Mouse (Mus musculus): ENCODE measurements around the gene Astn1. TPM values are rescaled to one million over a fixed set of nuclear protein-coding genes. Genes with fewer than 3 reads are reported as not detected.
A peak's percentile ranks its signal among the peaks of the same experiment; 100 is the strongest.

The Astn1 gene
- total and polyA plus RNA-seq, 3 experiments, result 0.35 to 0.42 TPM; not detected in 1

DNA sequence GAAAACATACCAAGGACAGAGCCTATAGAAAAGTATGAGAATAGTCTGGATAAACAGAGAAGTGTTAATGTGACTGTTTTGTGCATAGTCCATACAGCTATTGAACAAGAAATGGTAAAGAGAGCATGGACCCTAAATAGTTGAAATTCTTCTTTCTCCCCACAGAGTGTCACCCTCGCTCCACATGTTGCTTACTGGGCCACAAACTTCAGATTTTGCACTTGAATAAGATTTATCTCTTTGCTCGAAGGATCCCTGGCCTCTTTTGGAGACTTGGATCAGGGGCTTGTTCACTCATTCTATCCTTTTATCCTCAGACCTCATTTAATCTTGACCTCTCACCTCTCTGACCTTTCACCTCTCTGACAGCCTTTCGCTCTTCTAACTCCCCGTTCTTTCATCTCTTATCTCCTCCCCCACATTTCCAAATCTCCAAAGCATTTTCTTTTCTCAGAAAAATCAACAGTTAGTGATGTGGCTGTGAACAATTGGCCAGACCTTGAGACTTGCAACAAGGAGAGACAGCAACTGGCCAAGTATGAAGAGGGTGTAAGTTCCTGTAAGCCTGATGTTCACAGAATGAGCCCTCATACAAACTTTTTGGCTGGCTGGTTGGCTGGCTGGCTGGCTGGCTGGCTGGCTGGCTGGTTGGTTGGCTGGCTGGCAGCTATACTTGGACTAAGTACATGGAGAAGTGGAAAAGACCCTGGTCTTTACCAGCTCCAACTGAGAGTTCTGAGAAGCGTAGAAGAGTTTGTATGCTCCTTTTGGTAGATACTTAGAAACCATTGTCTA, 351.4 kb downstream of the Astn1 start (continued):
- 0 out of 2 replicates have a peak, but pooled peaks have one; percentile 34 for TF ChIP-seq NELFE (IDR thresholded peaks at IDR 0.05; ENCODE audit: low read depth, low read length)
- no peak for TF ChIP-seq POLR2A (IDR thresholded peaks at IDR 0.05; ENCODE audit: low read depth, low read length)
- no peak for TF ChIP-seq EP300 (IDR thresholded peaks at IDR 0.05; ENCODE audit: low read length)
- 0 out of 2 replicates have a peak, but pooled peaks have one; percentile 36 for TF ChIP-seq SIN3A (IDR thresholded peaks at IDR 0.05; ENCODE audit: low read length)
- TF ChIP-seq RAD21 (IDR thresholded peaks at IDR 0.05; ENCODE audit: low read depth, low read length), result no peak; the same call in none of the 2 replicates
- TF ChIP-seq JUND (conservative IDR thresholded peaks at IDR 0.05; ENCODE audit: low read depth, low read length), result 0 out of 2 replicates have a peak, but pooled peaks have one; percentile 15
- TF ChIP-seq TBP (conservative IDR thresholded peaks at IDR 0.05; ENCODE audit: low read depth, low read length), result no peak
- no peak for TF ChIP-seq E2F4 (IDR thresholded peaks at IDR 0.05; ENCODE audit: insufficient replicate concordance, low read depth, low read length)
- TF ChIP-seq POLR2AphosphoS2 (IDR thresholded peaks at IDR 0.05; ENCODE audit: low read depth, low read length), result no peak
- no peak for TF ChIP-seq MAFK (IDR thresholded peaks at IDR 0.05; ENCODE audit: insufficient replicate concordance, low read length)
- TF ChIP-seq CHD1 (IDR thresholded peaks at IDR 0.05; ENCODE audit: low read depth, low read length), result no peak
- no peak for TF ChIP-seq ZKSCAN1 (IDR thresholded peaks at IDR 0.05; ENCODE audit: borderline replicate concordance, low read depth, low read length)
- TF ChIP-seq UBTF (IDR thresholded peaks at IDR 0.05; ENCODE audit: low read depth, low read length), result no peak
- 0 out of 2 replicates have a peak, but pooled peaks have one; percentile 29 for TF ChIP-seq ZMIZ1 (IDR thresholded peaks at IDR 0.05; ENCODE audit: low read depth, low read length)

DNA sequence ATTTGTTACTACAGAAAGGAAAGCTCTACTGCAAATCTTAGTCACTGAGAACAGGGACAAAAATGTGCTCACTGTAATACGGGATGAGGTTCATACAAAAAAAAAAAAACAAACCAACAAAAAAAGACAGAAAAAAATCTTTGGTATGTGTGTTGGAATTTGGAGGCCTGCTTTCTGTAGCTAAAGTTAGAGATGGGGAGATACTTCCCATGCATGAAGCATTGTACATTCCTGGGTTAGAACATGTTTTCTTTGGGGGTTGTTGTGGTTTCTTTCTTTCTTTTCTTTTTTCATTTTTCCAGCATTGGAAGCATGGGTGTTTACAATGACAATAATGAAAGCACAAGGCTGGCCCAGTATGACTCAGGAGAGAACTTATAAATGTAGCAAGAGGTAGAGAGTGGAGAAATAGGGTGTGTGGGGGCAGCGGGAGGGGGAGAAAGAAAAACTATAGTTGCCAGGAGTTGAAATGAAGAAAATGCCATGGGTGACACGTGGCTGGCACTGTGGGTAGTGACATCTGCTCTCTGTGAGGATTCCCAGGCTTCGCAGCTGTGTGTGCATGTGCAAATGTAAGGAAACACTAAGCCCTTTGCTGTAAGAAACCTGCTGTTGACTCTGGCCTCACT, 370.9 kb downstream of the Astn1 start:
- H3K9me3 ChIP-seq (replicated peaks; ENCODE audit: low read length), result no peaks in the 10 kb centered on the region
- H3K27ac ChIP-seq (ENCODE audit: insufficient read depth, low read depth), result no peak overlapping the region
- H3K9ac ChIP-seq (ENCODE audit: insufficient read depth, low read depth), result no peak overlapping the region
- H3K79me2 ChIP-seq (replicated peaks; ENCODE audit: control insufficient read depth, extremely low read depth, insufficient read depth, poor library complexity, severe bottlenecking), result no peaks in the 10 kb centered on the region
- no peak for DNase-seq (ENCODE audit: extremely low read depth)
- in situ Hi-C loops (cut with MboI; ENCODE audit: low pct_ligation_motif_present, low pct_unique_long_range_greater_than_20kb, low sequenced_read_pairs) (no loop called here), dilution Hi-C loops (cut with MboI; ENCODE audit: extremely low pct_ligation_motif_present, extremely low pct_unique_long_range_greater_than_20kb, low sequenced_read_pairs) (no loop called here)
- no peaks in the 10 kb centered on the region for H3K36me3 ChIP-seq (replicated peaks in 1 of 2; ENCODE audit: control insufficient read depth in 1 of 2, insufficient read depth in 1 of 2, low read length in 1 of 2)
- no peak overlapping the region for H3K4me3 ChIP-seq (replicated peaks in 1 of 3; ENCODE audit: low read depth in 2 of 3, low read length in 2 of 3, poor library complexity in 1 of 3)
- TF ChIP-seq IRF4 (IDR thresholded peaks at IDR 0.05; ENCODE audit: low read depth, low read length), result no peak
- TF ChIP-seq GABPA (IDR thresholded peaks at IDR 0.05; ENCODE audit: insufficient replicate concordance, low read depth, low read length), result no peak
- TF ChIP-seq MAX (IDR thresholded peaks at IDR 0.05; ENCODE audit: low read length), result no peak
- TF ChIP-seq HCFC1 (IDR thresholded peaks at IDR 0.05; ENCODE audit: low read depth, low read length), result no peak
- peaks cover 3 to 15% of the 10 kb centered on the region in 2 experiments; a peak in 3 of 4 replicates for H3K4me1 ChIP-seq (ENCODE audit: control insufficient read depth in 1 of 2, insufficient read depth in 2 of 2)
- no peak overlapping the region for H3K4me2 ChIP-seq (ENCODE audit: insufficient read depth, low read depth, poor library complexity, severe bottlenecking)
- no peaks in the 10 kb centered on the region for H3K27me3 ChIP-seq (replicated peaks)

All from CH12.LX (cell line).